Mouse (Mus musculus) liver, embryonic 14.5 days (tissue): ENCODE measurements around the gene Svop. TPM values are rescaled to one million over a fixed set of nuclear protein-coding genes. Genes with fewer than 3 reads are reported as not detected.

Source experiments
- ATAC-seq: fragments of 200-750 bp; cut with Nextera tagmentation; 2 replicates; pipeline ENCODE4 v1.8.0; 2017; ENCODE audit warnings: moderate number of reproducible peaks, mild to moderate bottlenecking, moderate library complexity; ENCODE audit not compliant: insufficient read depth
- DNase-seq, 3 experiments: peaks; one replicate each; pipeline ENCODE4 v3.0.0-alpha.2; 2012 to 2013; ENCODE audit warnings: low read depth in 3 of 3, low spot score in 3 of 3
- H3K27ac ChIP-seq: fragments of 300-500 bp; sonication (generic); 2 replicates; pipeline ENCODE4 v1.5.1; 2014; ENCODE audit warnings: moderate library complexity, mild to moderate bottlenecking, control low read depth, inconsistent platforms
- H3K27me3 ChIP-seq: fragments of 300-500 bp; sonication (generic); 2 replicates; pipeline ENCODE4 v1.6.1; 2014; ENCODE audit warnings: mild to moderate bottlenecking, low read length, moderate library complexity; ENCODE audit not compliant: control insufficient read depth, insufficient read depth
- H3K36me3 ChIP-seq: fragments of 300-500 bp; sonication (generic); replicated peaks from 2 replicates; pipeline ENCODE4 v1.6.1; 2014; ENCODE audit warnings: low read depth; ENCODE audit not compliant: control insufficient read depth, insufficient read depth
- H3K4me1 ChIP-seq, 2 experiments: fragments of 200-500 bp in 1 of 2; fragments of 300-500 bp in 1 of 2; sonication (generic) in 1 of 2; replicated peaks; 2 replicates each; pipeline ENCODE4 v1.6.1; 2012 to 2014; ENCODE audit warnings: antibody characterized with exemption in 1 of 2, inconsistent platforms in 1 of 2, low read length in 1 of 2; ENCODE audit not compliant: control insufficient read depth in 2 of 2, insufficient read depth in 2 of 2
- H3K4me2 ChIP-seq: fragments of 300-500 bp; sonication (generic); 2 replicates; pipeline ENCODE4 v1.6.1; 2014; ENCODE audit warnings: low read depth, mild to moderate bottlenecking, control low read depth, moderate library complexity
- H3K4me3 ChIP-seq, 2 experiments: fragments of 200-500 bp in 1 of 2; fragments of 300-500 bp in 1 of 2; sonication (generic) in 1 of 2; 2 replicates each; pipeline ENCODE4 v1.5.1; 2012 to 2014; ENCODE audit warnings: low read depth in 2 of 2, low read length in 2 of 2, mild to moderate bottlenecking in 2 of 2, control low read depth in 1 of 2, inconsistent platforms in 1 of 2, moderate library complexity in 1 of 2; ENCODE audit not compliant: insufficient read depth in 1 of 2
- H3K9ac ChIP-seq: fragments of 300-500 bp; sonication (generic); replicated peaks from 2 replicates; pipeline ENCODE4 v1.6.1; 2014; ENCODE audit warnings: mild to moderate bottlenecking, control low read depth, moderate library complexity
- H3K9me3 ChIP-seq: fragments of 300-500 bp; sonication (generic); 2 replicates; pipeline ENCODE4 v1.6.1; 2016; ENCODE audit warnings: low read length, mixed read lengths; ENCODE audit not compliant: control insufficient read depth
- CTCF ChIP-seq: IDR thresholded peaks from 2 replicates; pipeline ENCODE4 v1.5.1; 2016; ENCODE audit warnings: antibody characterized with exemption, low read depth, control low read depth
- EP300 ChIP-seq: IDR thresholded peaks from 2 replicates; pipeline ENCODE4 v1.6.1; 2016; ENCODE audit warnings: antibody characterized with exemption, low read depth
- WGBS: fragments of 180-500 bp; shearing (Covaris S2); extraction: QIAGEN DNeasy Blood & Tissue Kit; methylation state at CpG from one replicate; pipeline ENCODE4 v1.1.7; 2014; ENCODE audit not compliant: insufficient replicate concordance; 5-methylcytosine and 5-hydroxymethylcytosine counted together
- polyA plus RNA-seq, 2 experiments: library from polyadenylated mRNA; depleted of rRNA in 1 of 2; stranded (reverse) in 1 of 2; unstranded in 1 of 2; fragments of >200 nt; fragmentation: Nextera tagmentation in 1 of 2; extraction: Ambion mirVana in 1 of 2; gene quantifications; 2 replicates each; pipeline versions ENCODE4 v1.2.1 to v1.2.3; 2012 to 2014

Gene Svop
- polyA plus RNA-seq, 2 experiments = not detected

GRCm38 (mm10) chr5:114041327-114041930 is 49.9 kb downstream of the Svop start:
- DNase-seq (peak; percentile 15 to 30 (median 16)), ATAC-seq (peak; percentile 71)
- H3K9me3 ChIP-seq = no peaks in the 10 kb centered on the region
- H3K27ac ChIP-seq = no peak overlapping the region
- H3K4me1 ChIP-seq = peaks cover 5 to 8% of the 10 kb centered on the region in 2 experiments; a peak in 2 of 4 replicates
- H3K4me3 ChIP-seq = no peak overlapping the region
- no peaks in the 10 kb centered on the region for H3K27me3 ChIP-seq
- H3K9ac ChIP-seq = no peak overlapping the region
- TF ChIP-seq CTCF (no peak), EP300 (no peak)
- no peak overlapping the region for H3K4me2 ChIP-seq
- WGBS = 11% methylated on average over 15 of the region's 15 CpGs
- H3K36me3 ChIP-seq = no peaks in the 10 kb centered on the region

- no peak for TF ChIP-seq CTCF
- no peak for TF ChIP-seq EP300
- ATAC-seq = no peak
- H3K4me3 ChIP-seq = no peak overlapping the region
- 41% methylated on average over 1 of the region's 1 CpGs for WGBS
- H3K4me1 ChIP-seq = peaks cover 5 to 8% of the 10 kb centered on the region in 2 experiments; a peak in 2 of 4 replicates
- no peak overlapping the region for H3K4me2 ChIP-seq
- H3K9me3 ChIP-seq = no peaks in the 10 kb centered on the region
- no peak overlapping the region for H3K27ac ChIP-seq
- no peaks in the 10 kb centered on the region for H3K27me3 ChIP-seq
- H3K9ac ChIP-seq = no peak overlapping the region
- H3K36me3 ChIP-seq = no peaks in the 10 kb centered on the region
- DNase-seq = no peak
These were observed 50.5 kb downstream of the Svop start for GRCm38 (mm10) chr5:114040911-114041310.

- DNase-seq (no peak), ATAC-seq (no peak)
- H3K27ac ChIP-seq = no peak overlapping the region
- H3K4me2 ChIP-seq = no peak overlapping the region
- TF ChIP-seq EP300 = no peak
- no peak for TF ChIP-seq CTCF
- no peak overlapping the region for H3K9ac ChIP-seq
- WGBS = 33% methylated on average over 7 of the region's 8 CpGs
- H3K36me3 ChIP-seq = no peaks in the 10 kb centered on the region
- H3K9me3 ChIP-seq = no peaks in the 10 kb centered on the region
- H3K4me3 ChIP-seq = no peak overlapping the region
- H3K27me3 ChIP-seq = no peaks in the 10 kb centered on the region
- peaks cover 5 to 8% of the 10 kb centered on the region in 2 experiments; a peak in 2 of 4 replicates for H3K4me1 ChIP-seq
These were observed 50.9 kb downstream of the Svop start for GRCm38 (mm10) chr5:114040508-114040907.

- Histone ChIP-seq H3K9ac (no peak overlapping the region), H3K4me1 (no peaks in the 10 kb centered on the region), H3K4me2 (no peak overlapping the region), H3K36me3 (no peaks in the 10 kb centered on the region), H3K27me3 (no peaks in the 10 kb centered on the region), H3K4me3 (no peak overlapping the region), H3K9me3 (no peaks in the 10 kb centered on the region), H3K27ac (no peak overlapping the region)
- TF ChIP-seq CTCF (no peak), EP300 (no peak)
- no peak for ATAC-seq
- WGBS = 63% methylated on average over 10 of the region's 10 CpGs
- no peak for DNase-seq
These were observed 56.3 kb downstream of the Svop start for GRCm38 (mm10) chr5:114035111-114035510.

GRCm38 (mm10) chr5:114034393-114034792 is 57.0 kb downstream of the Svop start:
- Histone ChIP-seq H3K36me3 (no peaks in the 10 kb centered on the region), H3K9ac (no peak overlapping the region), H3K4me2 (no peak overlapping the region), H3K27ac (no peak overlapping the region), H3K27me3 (no peaks in the 10 kb centered on the region), H3K4me3 (no peak overlapping the region), H3K9me3 (no peaks in the 10 kb centered on the region), H3K4me1 (no peaks in the 10 kb centered on the region)
- ATAC-seq (no peak), DNase-seq (no peak)
- TF ChIP-seq EP300 = no peak
- no peak for TF ChIP-seq CTCF
- 57% methylated on average over 7 of the region's 7 CpGs for WGBS
